Mouse (Mus musculus): ENCODE measurements around the gene Tmem120b. TPM values are rescaled to one million over a fixed set of nuclear protein-coding genes. Genes with fewer than 3 reads are reported as not detected.

Gene Tmem120b
- polyA plus RNA-seq (2012; fragmentation: generic; extraction: Trizol), result 10.4 TPM
- long read RNA-seq, experiment 1, transcript Tmem120b-201 (12 exons, 2,164 nt), result major isoform, 11 of 15 reads
- long read RNA-seq, experiment 1, partial matches to known transcripts, result 1 of 15 reads
- long read RNA-seq, experiment 1, other reads (novel, unspliced or antisense), result 3 of 15 reads
- long read RNA-seq, experiment 2, transcript Tmem120b-201 (12 exons, 2,164 nt), result major isoform, 34 of 45 reads
- long read RNA-seq, experiment 2, partial matches to known transcripts, result 1 of 45 reads
- long read RNA-seq, experiment 2, other reads (novel, unspliced or antisense), result 9 of 45 reads

- no peak within 1 kb of the TSS for H3K4me3 ChIP-seq (ENCODE audit: insufficient read depth, poor library complexity, severe bottlenecking)
- no peaks in the 10 kb centered on the region for H3K36me3 ChIP-seq (ENCODE audit: control insufficient read depth, insufficient read depth)
- H3ac ChIP-seq (ENCODE audit: control insufficient read depth, insufficient read length, low read depth), result no peak within 1 kb of the TSS
- no peaks in the 10 kb centered on the region for H3K27me3 ChIP-seq (ENCODE audit: control insufficient read depth, insufficient read depth, insufficient read length)
- TF ChIP-seq CTCF (IDR thresholded peaks at IDR 0.05; ENCODE audit: control insufficient read depth, insufficient read depth, insufficient read length) (no peak), MYOD1 (IDR thresholded peaks at IDR 0.05; ENCODE audit: control insufficient read depth, insufficient read length, low read depth) (no peak)
- no peaks in the 10 kb centered on the region for H3K79me2 ChIP-seq (ENCODE audit: control insufficient read depth, insufficient read depth)
- H3K79me3 ChIP-seq (ENCODE audit: low read depth), result no peaks in the 10 kb centered on the region
Observed at GRCm38 (mm10) chr5:123068115-123068514, at the start of gene Tmem120b. Gene Tmem120b (plus strand): TSS chr5:123068415.

- Histone ChIP-seq H3K27me3 (ENCODE audit: control insufficient read depth, insufficient read depth, insufficient read length) (no peaks in the 10 kb centered on the region), H3K4me3 (ENCODE audit: insufficient read depth, poor library complexity, severe bottlenecking) (no peak overlapping the region)
- TF ChIP-seq CEBPB (IDR thresholded peaks at IDR 0.05; ENCODE audit: low read depth), result peak; percentile 29
- no peak for TF ChIP-seq USF1 (IDR thresholded peaks at IDR 0.05; ENCODE audit: low read depth)
Observed at GRCm38 (mm10) chr5:123019336-123020016, 48.7 kb upstream of the Tmem120b start.

GRCm38 (mm10) chr5:123020426-123020825, 47.8 kb upstream of the Tmem120b start:
- peaks cover 4% of the 10 kb centered on the region for H3K79me2 ChIP-seq (ENCODE audit: control insufficient read depth, insufficient read depth)
- TF ChIP-seq CEBPB (IDR thresholded peaks at IDR 0.05; ENCODE audit: low read depth), result no peak
- no peak for TF ChIP-seq CTCF (IDR thresholded peaks at IDR 0.05; ENCODE audit: control insufficient read depth, insufficient read depth, insufficient read length)
- no peak overlapping the region for H3ac ChIP-seq (ENCODE audit: control insufficient read depth, insufficient read length, low read depth)
- no peaks in the 10 kb centered on the region for H3K36me3 ChIP-seq (ENCODE audit: control insufficient read depth, insufficient read depth)
- H3K4me3 ChIP-seq (ENCODE audit: insufficient read depth, poor library complexity, severe bottlenecking), result no peak overlapping the region
- H3K27me3 ChIP-seq (ENCODE audit: control insufficient read depth, insufficient read depth, insufficient read length), result no peaks in the 10 kb centered on the region
- peaks cover 4% of the 10 kb centered on the region for H3K79me3 ChIP-seq (ENCODE audit: low read depth)

More at GRCm38 (mm10) chr5:123019336-123020016, 48.7 kb upstream of the Tmem120b start:
- peaks cover 4% of the 10 kb centered on the region for H3K79me3 ChIP-seq (ENCODE audit: low read depth)
- peaks cover 4% of the 10 kb centered on the region for H3K79me2 ChIP-seq (ENCODE audit: control insufficient read depth, insufficient read depth)
- no peak overlapping the region for H3ac ChIP-seq (ENCODE audit: control insufficient read depth, insufficient read length, low read depth)
- no peaks in the 10 kb centered on the region for H3K36me3 ChIP-seq (ENCODE audit: control insufficient read depth, insufficient read depth)

GRCm38 (mm10) chr5:123021438-123021837, 46.8 kb upstream of the Tmem120b start:
- Histone ChIP-seq H3K27me3 (ENCODE audit: control insufficient read depth, insufficient read depth, insufficient read length) (no peaks in the 10 kb centered on the region), H3K4me3 (ENCODE audit: insufficient read depth, poor library complexity, severe bottlenecking) (no peak overlapping the region), H3K36me3 (ENCODE audit: control insufficient read depth, insufficient read depth) (no peaks in the 10 kb centered on the region), H3ac (ENCODE audit: control insufficient read depth, insufficient read length, low read depth) (no peak overlapping the region), H3K79me3 (ENCODE audit: low read depth) (no peaks in the 10 kb centered on the region), H3K79me2 (ENCODE audit: control insufficient read depth, insufficient read depth) (peaks cover 4% of the 10 kb centered on the region)
- TF ChIP-seq MYOD1 (IDR thresholded peaks at IDR 0.05; ENCODE audit: control insufficient read depth, insufficient read length, low read depth), result no peak
- no peak for TF ChIP-seq CTCF (IDR thresholded peaks at IDR 0.05; ENCODE audit: control insufficient read depth, insufficient read depth, insufficient read length)
- TF ChIP-seq MAX (IDR thresholded peaks at IDR 0.05), result no peak
- TF ChIP-seq MYOG (IDR thresholded peaks at IDR 0.05; ENCODE audit: control insufficient read depth, extremely low read depth, insufficient read length), result no peak

- no peak for TF ChIP-seq FOSL1 (IDR thresholded peaks at IDR 0.05; ENCODE audit: insufficient read depth, low read length, poor library complexity, severe bottlenecking)
- TF ChIP-seq CEBPB (IDR thresholded peaks at IDR 0.05; ENCODE audit: low read depth), result no peak
- no peak for TF ChIP-seq USF1 (IDR thresholded peaks at IDR 0.05; ENCODE audit: low read depth)
- no peak for TF ChIP-seq MAX (IDR thresholded peaks at IDR 0.05)
- no peak for TF ChIP-seq MYOG (IDR thresholded peaks at IDR 0.05; ENCODE audit: control insufficient read depth, extremely low read depth, insufficient read length)
- TF ChIP-seq CTCF (IDR thresholded peaks at IDR 0.05; ENCODE audit: control insufficient read depth, insufficient read depth, insufficient read length), result no peak
- no peak for TF ChIP-seq MYOD1 (IDR thresholded peaks at IDR 0.05; ENCODE audit: control insufficient read depth, insufficient read length, low read depth)
- Histone ChIP-seq H3K27me3 (ENCODE audit: control insufficient read depth, insufficient read depth, insufficient read length) (no peaks in the 10 kb centered on the region), H3K79me2 (ENCODE audit: control insufficient read depth, insufficient read depth) (no peaks in the 10 kb centered on the region), H3ac (ENCODE audit: control insufficient read depth, insufficient read length, low read depth) (no peak overlapping the region), H3K79me3 (ENCODE audit: low read depth) (no peaks in the 10 kb centered on the region), H3K4me3 (ENCODE audit: insufficient read depth, poor library complexity, severe bottlenecking) (no peak overlapping the region), H3K36me3 (ENCODE audit: control insufficient read depth, insufficient read depth) (no peaks in the 10 kb centered on the region)
Observed at GRCm38 (mm10) chr5:123023049-123023448, 45.2 kb upstream of the Tmem120b start.

- H3K27me3 ChIP-seq (ENCODE audit: control insufficient read depth, insufficient read depth, insufficient read length), result no peaks in the 10 kb centered on the region
- H3K79me2 ChIP-seq (ENCODE audit: control insufficient read depth, insufficient read depth), result no peaks in the 10 kb centered on the region
- no peak overlapping the region for H3ac ChIP-seq (ENCODE audit: control insufficient read depth, insufficient read length, low read depth)
- H3K36me3 ChIP-seq (ENCODE audit: control insufficient read depth, insufficient read depth), result no peaks in the 10 kb centered on the region
- H3K79me3 ChIP-seq (ENCODE audit: low read depth), result no peaks in the 10 kb centered on the region
- TF ChIP-seq CTCF (IDR thresholded peaks at IDR 0.05; ENCODE audit: control insufficient read depth, insufficient read depth, insufficient read length) (no peak), CEBPB (IDR thresholded peaks at IDR 0.05; ENCODE audit: low read depth) (no peak), MAX (IDR thresholded peaks at IDR 0.05) (no peak), USF1 (IDR thresholded peaks at IDR 0.05; ENCODE audit: low read depth) (no peak), FOSL1 (IDR thresholded peaks at IDR 0.05; ENCODE audit: insufficient read depth, low read length, poor library complexity, severe bottlenecking) (no peak), MYOD1 (IDR thresholded peaks at IDR 0.05; ENCODE audit: control insufficient read depth, insufficient read length, low read depth) (no peak), MYOG (IDR thresholded peaks at IDR 0.05; ENCODE audit: control insufficient read depth, extremely low read depth, insufficient read length) (no peak)
- H3K4me3 ChIP-seq (ENCODE audit: insufficient read depth, poor library complexity, severe bottlenecking), result no peak overlapping the region
Observed at GRCm38 (mm10) chr5:123024312-123024711, 43.9 kb upstream of the Tmem120b start.
